Mouse (Mus musculus) intestine, postnatal 0 days (tissue): ENCODE measurements around the gene Nxf3. TPM values are rescaled to one million over a fixed set of nuclear protein-coding genes. Genes with fewer than 3 reads are reported as not detected.
"Not testable (repeated sequence)": the region's sequence is repeated elsewhere in the genome, so short reads cannot be mapped to it uniquely, and the experiment has no call there.

Source experiments
- ATAC-seq: fragments of 200-750 bp; cut with Nextera tagmentation; 2 replicates; pipeline ENCODE4 v1.8.0; 2017; ENCODE audit warnings: mild to moderate bottlenecking, moderate TSS enrichment, moderate library complexity
- H3K27ac ChIP-seq: fragments of 300-500 bp; sonication (generic); 2 replicates; pipeline ENCODE4 v1.5.1; 2014; ENCODE audit warnings: mild to moderate bottlenecking, low read depth, low read length, moderate library complexity
- H3K27me3 ChIP-seq: fragments of 300-500 bp; sonication (generic); replicated peaks from 2 replicates; pipeline ENCODE4 v1.6.1; 2014; ENCODE audit warnings: low read length, mixed read lengths; ENCODE audit not compliant: control insufficient read depth, insufficient read depth
- H3K36me3 ChIP-seq: fragments of 300-500 bp; sonication (generic); 2 replicates; pipeline ENCODE4 v1.6.1; 2014; ENCODE audit warnings: mild to moderate bottlenecking, moderate library complexity; ENCODE audit not compliant: control insufficient read depth, insufficient read depth
- H3K4me1 ChIP-seq: fragments of 300-500 bp; sonication (generic); replicated peaks from 2 replicates; pipeline ENCODE4 v1.6.1; 2014; ENCODE audit warnings: antibody characterized with exemption, low read length, mixed read lengths; ENCODE audit not compliant: control insufficient read depth, insufficient read depth
- H3K4me2 ChIP-seq: fragments of 300-500 bp; sonication (generic); replicated peaks from 2 replicates; pipeline ENCODE4 v1.6.1; 2014; ENCODE audit warnings: low read depth, mild to moderate bottlenecking, moderate library complexity
- H3K4me3 ChIP-seq: fragments of 300-500 bp; sonication (generic); 2 replicates; pipeline ENCODE4 v1.5.1; 2014; ENCODE audit warnings: low read depth, low read length
- H3K9ac ChIP-seq: fragments of 300-500 bp; sonication (generic); 2 replicates; pipeline ENCODE4 v1.6.1; 2014; ENCODE audit warnings: mild to moderate bottlenecking, low read depth, low read length
- H3K9me3 ChIP-seq: fragments of 300-500 bp; sonication (generic); 2 replicates; pipeline ENCODE4 v1.6.1; 2016; ENCODE audit warnings: mixed run types; ENCODE audit not compliant: control insufficient read depth
- CTCF ChIP-seq: sonication (generic); IDR thresholded peaks from 2 replicates; pipeline ENCODE4 v1.5.1; 2016; ENCODE audit warnings: low read depth, mild to moderate bottlenecking, control low read depth, antibody characterized with exemption, moderate library complexity
- WGBS: fragments of 180-500 bp; shearing (Covaris S2); extraction: QIAGEN DNeasy Blood & Tissue Kit; methylation state at CpG from one replicate; pipeline ENCODE4 v1.1.7; 2014; 5-methylcytosine and 5-hydroxymethylcytosine counted together
- polyA plus RNA-seq: library from polyadenylated mRNA; unstranded; fragments of >200 nt; fragmentation: Nextera tagmentation; extraction: Ambion mirVana; gene quantifications from 2 replicates; pipeline ENCODE4 v1.2.1, GENCODE M21; 2015

The Nxf3 gene
- polyA plus RNA-seq, 1 experiment from 2014 or later: 0.27 TPM

DNA sequence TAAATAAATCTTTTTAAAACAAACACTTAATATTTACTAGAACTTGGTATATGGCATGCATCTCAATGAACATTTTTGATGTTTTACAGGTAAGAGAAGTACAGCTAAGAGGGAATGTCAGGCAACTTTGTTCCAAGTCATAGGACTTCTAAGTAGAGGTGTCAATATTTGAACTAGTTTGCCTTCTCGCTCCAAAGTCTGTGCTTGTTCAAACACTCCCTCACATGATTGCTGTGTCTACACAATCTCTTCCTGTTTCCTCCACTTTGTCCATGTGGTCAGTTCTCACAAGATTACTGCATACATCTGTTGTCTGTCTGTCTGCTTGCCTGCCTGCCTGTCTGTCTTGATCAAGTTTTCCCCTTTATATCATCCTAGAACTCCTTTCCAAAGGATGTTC, 24.4 kb downstream of the Nxf3 start:
- WGBS: 37% methylated on average over 1 of the region's 1 CpGs

DNA sequence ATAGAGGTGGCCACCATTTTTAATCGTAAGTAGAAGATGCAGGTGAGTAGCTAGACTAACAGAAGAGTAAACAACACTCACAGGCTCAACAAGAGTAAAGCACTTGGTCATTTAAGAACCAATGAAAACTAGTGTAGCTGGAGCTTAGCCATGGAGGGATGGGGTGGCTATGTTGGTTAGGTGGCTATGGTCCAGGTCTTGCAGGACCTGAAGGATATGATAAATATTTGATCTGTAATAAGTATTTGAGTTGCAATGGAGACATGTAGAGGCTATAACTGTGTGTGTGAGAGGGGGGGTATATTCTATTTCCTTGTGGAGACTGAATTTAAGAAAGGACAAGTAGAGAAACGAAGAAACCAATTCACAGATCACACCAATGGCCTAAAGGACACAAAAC, 33.8 kb downstream of the Nxf3 start:
- no peak overlapping the region for H3K27ac ChIP-seq

More for the DNA sequence above, 24.4 kb downstream of the Nxf3 start:
- Histone ChIP-seq H3K4me2 (no peak overlapping the region), H3K4me1 (no peaks in the 10 kb centered on the region), H3K27ac (no peak overlapping the region), H3K36me3 (no peaks in the 10 kb centered on the region), H3K9me3 (no peaks in the 10 kb centered on the region), H3K4me3 (no peak overlapping the region), H3K9ac (no peak overlapping the region), H3K27me3 (no peaks in the 10 kb centered on the region)
- no peak for ATAC-seq
- TF ChIP-seq CTCF: no peak

DNA sequence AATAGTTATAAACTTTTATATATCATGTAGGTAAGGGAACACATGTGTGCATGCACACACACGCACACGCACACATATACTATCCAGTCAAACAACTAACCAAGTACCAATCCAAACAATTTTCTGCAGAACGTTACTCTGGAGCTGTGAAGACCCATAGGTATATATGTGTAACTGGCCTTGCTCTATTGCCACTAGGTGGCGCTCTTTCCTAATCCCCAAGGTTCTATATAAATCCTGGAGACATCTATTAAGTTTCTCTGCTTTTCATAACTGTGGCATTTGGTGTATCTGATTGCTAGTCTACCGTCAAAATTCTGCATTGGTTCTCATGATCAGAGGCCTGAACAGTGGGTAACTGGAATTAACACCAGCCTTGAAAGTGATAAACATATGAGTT, 37.5 kb downstream of the Nxf3 start:
- Histone ChIP-seq H3K4me3 (no peak overlapping the region), H3K9me3 (no peaks in the 10 kb centered on the region), H3K27me3 (no peaks in the 10 kb centered on the region), H3K27ac (no peak overlapping the region), H3K4me1 (no peaks in the 10 kb centered on the region), H3K4me2 (no peak overlapping the region), H3K36me3 (no peaks in the 10 kb centered on the region), H3K9ac (no peak overlapping the region)
- peak; percentile 79 for TF ChIP-seq CTCF
- no peak for ATAC-seq
- 23% methylated on average over 5 of the region's 5 CpGs for WGBS

More for the DNA sequence above, 33.8 kb downstream of the Nxf3 start:
- Histone ChIP-seq H3K9ac (no peak overlapping the region), H3K4me1 (no peaks in the 10 kb centered on the region), H3K4me2 (no peak overlapping the region), H3K9me3 (no peaks in the 10 kb centered on the region), H3K4me3 (no peak overlapping the region), H3K27me3 (no peaks in the 10 kb centered on the region), H3K36me3 (no peaks in the 10 kb centered on the region)
- TF ChIP-seq CTCF: no peak
- WGBS: 74% methylated on average over 2 of the region's 2 CpGs
- ATAC-seq: no peak

DNA sequence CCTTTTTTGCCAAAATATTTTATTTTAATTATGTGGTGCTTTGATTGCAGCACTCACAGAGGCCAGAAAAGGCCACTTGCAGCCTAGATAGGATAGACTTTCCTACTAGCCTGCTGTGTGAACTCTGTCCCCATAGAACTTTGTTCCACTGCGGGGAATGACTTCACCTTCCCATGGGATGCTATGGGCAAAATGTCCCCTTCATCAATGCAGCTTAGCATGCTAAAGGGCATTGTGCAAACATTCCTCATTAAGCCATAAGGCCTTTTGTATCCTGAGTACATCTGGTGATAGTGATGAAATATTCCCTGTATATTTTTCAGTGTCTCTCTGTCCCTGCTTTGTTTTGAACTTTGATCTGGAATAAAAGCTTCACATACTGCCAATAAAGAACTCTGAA, 41.3 kb downstream of the Nxf3 start:
- Histone ChIP-seq H3K9me3 (no peaks in the 10 kb centered on the region), H3K36me3 (no peaks in the 10 kb centered on the region), H3K4me1 (no peaks in the 10 kb centered on the region), H3K9ac (no peak overlapping the region), H3K27me3 (no peaks in the 10 kb centered on the region), H3K4me2 (no peak overlapping the region), H3K27ac (no peak overlapping the region), H3K4me3 (no peak overlapping the region)
- 91% methylated on average over 1 of the region's 1 CpGs for WGBS
- TF ChIP-seq CTCF: no peak
- no peak for ATAC-seq

DNA sequence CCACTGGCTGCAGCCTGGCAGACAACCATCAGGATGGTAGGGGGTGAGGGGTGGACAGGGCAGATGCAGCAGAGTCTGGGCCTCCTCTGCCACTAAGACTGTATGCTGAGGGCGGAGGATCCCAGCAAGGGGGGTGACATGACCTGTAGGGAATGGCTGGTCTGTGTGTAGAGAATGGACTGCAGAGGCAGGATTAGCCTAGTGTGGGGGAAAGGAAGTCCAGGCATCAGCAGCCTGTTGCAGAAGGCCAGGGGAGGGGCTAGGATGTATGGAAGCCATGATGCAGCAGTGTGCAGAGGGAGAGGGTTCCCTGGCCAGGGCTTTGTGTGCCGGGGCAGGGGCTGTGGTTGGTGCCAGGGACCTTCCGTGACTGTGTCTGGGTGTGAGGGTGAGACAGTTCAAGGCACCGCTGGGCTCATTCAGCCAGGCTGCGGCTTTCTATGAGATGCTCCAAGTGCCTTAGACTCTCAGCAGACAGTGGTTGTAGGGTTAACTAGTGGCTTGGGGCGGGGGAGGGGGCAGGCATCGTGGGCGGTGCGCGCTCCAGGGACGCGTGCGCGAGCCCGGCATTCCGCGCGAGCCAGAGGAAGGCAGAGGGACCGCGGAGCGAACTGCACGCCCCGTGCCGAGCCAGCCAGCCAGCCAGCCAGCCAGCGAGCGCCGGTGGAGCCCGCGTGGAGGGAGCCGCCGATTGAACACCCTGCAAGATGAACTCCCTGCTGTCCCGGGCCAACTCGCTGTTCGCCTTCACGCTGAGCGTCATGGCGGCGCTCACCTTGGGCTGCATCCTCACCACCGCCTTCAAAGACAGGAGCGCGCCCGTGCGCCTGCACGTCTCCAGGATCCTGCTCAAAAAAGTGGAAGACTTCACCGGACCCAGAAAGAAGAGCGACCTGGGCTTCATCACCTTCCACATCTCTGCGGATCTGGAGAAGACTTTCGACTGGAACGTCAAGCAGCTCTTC, 52.0 kb downstream of the Nxf3 start, which contains the start of gene Arxes1:
Arxes1 (plus strand) TSS at position 569 of the 965 bp plus-strand sequence.
- not testable (repeated sequence) for H3K9me3 ChIP-seq, H3K4me1 ChIP-seq, H3K4me3 ChIP-seq, H3K9ac ChIP-seq, H3K27ac ChIP-seq, H3K36me3 ChIP-seq, H3K27me3 ChIP-seq
- ATAC-seq: peak; percentile 68
- WGBS: 44% methylated on average over 12 of the region's 49 CpGs
- H3K4me2 ChIP-seq: 0 out of 2 replicates have a peak within 1 kb of the TSS, but pooled peaks have one; percentile 6

DNA sequence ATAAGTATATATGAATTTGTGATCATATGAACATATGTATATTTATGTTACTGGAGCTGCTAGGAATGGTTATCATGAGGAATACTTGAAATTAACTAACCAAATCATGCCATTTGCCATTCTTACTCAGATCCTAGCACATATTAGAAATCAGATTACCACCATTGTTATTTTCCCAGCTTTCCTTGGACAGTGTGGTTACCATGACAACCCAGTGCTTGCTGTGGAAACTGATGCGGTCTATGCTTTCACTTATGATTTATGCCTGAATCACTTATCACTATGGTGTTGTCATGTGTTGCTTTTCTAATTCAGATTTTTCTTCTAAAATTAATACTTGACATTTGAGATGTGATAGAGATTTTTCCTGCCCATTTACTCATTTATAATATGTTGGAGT, 54.7 kb downstream of the Nxf3 start:
- no peaks in the 10 kb centered on the region for H3K36me3 ChIP-seq
- no peak overlapping the region for H3K4me3 ChIP-seq
- no peak overlapping the region for H3K4me2 ChIP-seq
- no peaks in the 10 kb centered on the region for H3K27me3 ChIP-seq
- ATAC-seq: no peak
- H3K9ac ChIP-seq: no peak overlapping the region
- no peak for TF ChIP-seq CTCF
- no peaks in the 10 kb centered on the region for H3K4me1 ChIP-seq
- WGBS: 62% methylated on average over 1 of the region's 1 CpGs
- H3K27ac ChIP-seq: no peak overlapping the region
- H3K9me3 ChIP-seq: no peaks in the 10 kb centered on the region

Other genes starting within 250 kb of the Nxf3 start
- gene Gprasp2, start 246.2 kb downstream of the Nxf3 start, polyA plus RNA-seq: 4.7 and 5.6 TPM in 2 replicates
- gene Arxes2, start 91.4 kb downstream of the Nxf3 start, polyA plus RNA-seq: 28.7 and 29.7 TPM in 2 replicates
- gene Arxes1, start 51.9 kb downstream of the Nxf3 start, polyA plus RNA-seq: 8.2 and 8.4 TPM in 2 replicates
- gene Bex2, start 17.0 kb downstream of the Nxf3 start, polyA plus RNA-seq: 55.0 and 58.5 TPM in 2 replicates
- gene Bex4, start 53.7 kb upstream of the Nxf3 start, polyA plus RNA-seq: 235 and 294 TPM in 2 replicates
- 239 and 262 TPM in 2 replicates for gene Tceal8, start 87.1 kb upstream of the Nxf3 start, polyA plus RNA-seq
- gene Tceal5, start 118.6 kb upstream of the Nxf3 start, polyA plus RNA-seq: 3.4 and 5.3 TPM in 2 replicates
- 0.37 and 0.58 TPM in 2 replicates for gene Tceal7, start 129.5 kb upstream of the Nxf3 start, polyA plus RNA-seq
- gene Bex1, start 130.3 kb upstream of the Nxf3 start, polyA plus RNA-seq: 41.4 and 50.7 TPM in 2 replicates
- 641 and 667 TPM in 2 replicates for gene Tceal9, start 159.8 kb upstream of the Nxf3 start, polyA plus RNA-seq
- 270 and 277 TPM in 2 replicates for gene Bex3, start 185.0 kb upstream of the Nxf3 start, polyA plus RNA-seq